Mouse (Mus musculus) bone marrow macrophage, adult 2 months (primary cell): ENCODE measurements at regions not wholly inside any gene's neighbourhood (a gene's known extent, or its start where the extent isn't known, plus 50 kb on each side); places are given as distances from the start of the nearest gene placed in this dataset.

Experiments
- CTCF ChIP-seq: IDR thresholded peaks from 2 replicates; pipeline ENCODE4 v1.5.1; 2012; ENCODE audit warnings: low read depth, mild to moderate bottlenecking, low read length, moderate library complexity
- POLR2A ChIP-seq: IDR thresholded peaks from 2 replicates; pipeline ENCODE4 v1.6.1; 2012; ENCODE audit warnings: mild to moderate bottlenecking, low read depth, low read length, borderline replicate concordance

DNA sequence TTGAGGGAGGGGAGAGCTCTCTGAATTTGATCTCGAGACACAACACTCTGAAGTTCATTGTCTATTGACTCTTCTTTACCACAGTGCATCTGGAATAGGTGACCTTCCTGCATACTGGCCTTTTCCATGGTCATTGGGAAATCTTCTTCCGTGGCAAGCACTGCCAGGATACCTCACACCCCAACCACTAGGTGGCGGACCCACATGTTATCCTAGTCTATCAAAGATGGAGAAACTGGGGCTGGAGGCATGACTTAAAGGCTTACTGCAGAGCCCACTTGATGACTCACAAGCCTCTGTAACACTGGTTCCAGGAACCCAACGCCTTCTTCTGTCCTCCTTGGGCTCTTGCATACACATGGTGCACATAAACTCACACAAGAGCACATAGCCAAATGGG lies 467.2 kb upstream of the Mgmt start:
- TF ChIP-seq POLR2A (no peak), CTCF (no peak)
